Mouse (Mus musculus): ENCODE data around the gene Rassf7. TPM values are rescaled to one million over a fixed set of nuclear protein-coding genes. Genes with fewer than 3 reads are reported as not detected.
A peak's percentile ranks its signal among the peaks of the same experiment; 100 is the strongest.

Gene Rassf7
- total RNA-seq, 2 experiments from 2014 or later: 0.24 to 0.48 TPM

GRCm38 (mm10) chr7:141196619-141197282, 18.9 kb upstream of the Rassf7 start:
- no peak for DNase-seq (ENCODE audit: low spot score)

GRCm38 (mm10) chr7:141198121-141198520, 17.5 kb upstream of the Rassf7 start:
- no peak for DNase-seq (ENCODE audit: low spot score)

- no peak for DNase-seq (ENCODE audit: low spot score)
These were observed 11.1 kb upstream of the Rassf7 start for GRCm38 (mm10) chr7:141204546-141204945.

- no peak for DNase-seq (ENCODE audit: low spot score)
These were observed 10.2 kb upstream of the Rassf7 start for GRCm38 (mm10) chr7:141205504-141205903.

- DNase-seq (ENCODE audit: low spot score): no peak
These were observed 9.3 kb upstream of the Rassf7 start for GRCm38 (mm10) chr7:141206182-141206937.

- no peak for DNase-seq (ENCODE audit: low spot score)
These were observed 6.1 kb upstream of the Rassf7 start for GRCm38 (mm10) chr7:141209526-141209925.

- no peak for DNase-seq (ENCODE audit: low spot score)
These were observed 5.5 kb upstream of the Rassf7 start for GRCm38 (mm10) chr7:141210137-141210536.

- DNase-seq (ENCODE audit: low spot score): no peak
These were observed 5.0 kb upstream of the Rassf7 start for GRCm38 (mm10) chr7:141210606-141211131.

- no peak for DNase-seq (ENCODE audit: low spot score)
These were observed 2.5 kb upstream of the Rassf7 start for GRCm38 (mm10) chr7:141213133-141213532.

GRCm38 (mm10) chr7:141213605-141214235, 1.9 kb upstream of the Rassf7 start, which contains the start of gene Lmntd2:
Lmntd2 (minus strand) TSS chr7:141214080.
- no peak for DNase-seq (ENCODE audit: low spot score)

- no peak for DNase-seq (ENCODE audit: low spot score)
These were observed 1.4 kb upstream of the Rassf7 start for GRCm38 (mm10) chr7:141214310-141214709.

- no peak for DNase-seq (ENCODE audit: low spot score)
These were observed 447 bp downstream of the Rassf7 start for GRCm38 (mm10) chr7:141215880-141216733.

- DNase-seq (ENCODE audit: low spot score): no peak
These were observed 1.2 kb downstream of the Rassf7 start for GRCm38 (mm10) chr7:141216894-141217293.

- no peak for DNase-seq (ENCODE audit: low spot score)
These were observed 1.8 kb downstream of the Rassf7 start for GRCm38 (mm10) chr7:141217343-141218013.

- DNase-seq (ENCODE audit: low spot score): no peak
These were observed 2.5 kb downstream of the Rassf7 start for GRCm38 (mm10) chr7:141218141-141218540.

GRCm38 (mm10) chr7:141218557-141219133, 3.0 kb downstream of the Rassf7 start:
- no peak for DNase-seq (ENCODE audit: low spot score)

GRCm38 (mm10) chr7:141219558-141220099, 4.0 kb downstream of the Rassf7 start:
- no peak for DNase-seq (ENCODE audit: low spot score)

- DNase-seq (ENCODE audit: low spot score): no peak
These were observed 4.7 kb downstream of the Rassf7 start for GRCm38 (mm10) chr7:141220377-141220776.

- DNase-seq (ENCODE audit: low spot score): peak; percentile 95
These were observed 5.8 kb downstream of the Rassf7 start for GRCm38 (mm10) chr7:141221249-141222125.
